Mouse (Mus musculus) ES-Bruce4 (cell line): Measurements from ENCODE around the gene Gm11938. TPM values are rescaled to one million over a fixed set of nuclear protein-coding genes. Genes with fewer than 3 reads are reported as not detected.
"Not testable (repeated sequence)": the region's sequence is repeated elsewhere in the genome, so short reads cannot be mapped to it uniquely, and the experiment has no call there.

Experiments
- H3K27ac ChIP-seq: 2 replicates; pipeline ENCODE4 v1.5.1; 2012; ENCODE audit warnings: low read length, inconsistent platforms; ENCODE audit not compliant: insufficient read depth
- H3K27me3 ChIP-seq: 2 replicates; pipeline ENCODE4 v1.6.1; 2012; ENCODE audit warnings: mild to moderate bottlenecking, low read length, inconsistent platforms; ENCODE audit not compliant: control insufficient read depth, poor library complexity, insufficient read depth, severe bottlenecking
- H3K36me3 ChIP-seq: 2 replicates; pipeline ENCODE4 v1.6.1; 2012; ENCODE audit warnings: inconsistent platforms, mild to moderate bottlenecking, low read length, moderate library complexity; ENCODE audit not compliant: control insufficient read depth, poor library complexity, insufficient read depth, severe bottlenecking
- H3K4me1 ChIP-seq: one replicate; pipeline ENCODE4 v1.8.1; 2011; ENCODE audit warnings: low read length; ENCODE audit not compliant: control insufficient read depth, insufficient read depth
- H3K4me3 ChIP-seq: 2 replicates; pipeline ENCODE4 v1.5.1; 2011; ENCODE audit warnings: low read depth, mild to moderate bottlenecking, low read length
- H3K9ac ChIP-seq: 2 replicates; pipeline ENCODE4 v1.6.1; 2012; ENCODE audit warnings: low read depth, mild to moderate bottlenecking, inconsistent platforms; ENCODE audit not compliant: poor library complexity, severe bottlenecking
- H3K9me3 ChIP-seq: replicated peaks from 2 replicates; pipeline ENCODE4 v1.6.1; 2012; ENCODE audit warnings: mild to moderate bottlenecking, low read length, inconsistent platforms; ENCODE audit not compliant: control insufficient read depth, poor library complexity, insufficient read depth, severe bottlenecking
- CTCF ChIP-seq: IDR thresholded peaks from one replicate; pipeline ENCODE4 v1.8.1; 2011; ENCODE audit warnings: low read depth, low read length
- EP300 ChIP-seq: IDR thresholded peaks from 2 replicates; pipeline ENCODE4 v1.6.1; 2011; ENCODE audit warnings: low read depth, low read length; ENCODE audit not compliant: insufficient read depth
- POLR2A ChIP-seq: IDR thresholded peaks from one replicate; pipeline ENCODE4 v1.8.1; 2011; ENCODE audit warnings: low read length; ENCODE audit not compliant: insufficient read depth
- polyA plus RNA-seq: library from polyadenylated mRNA; stranded (reverse); fragments of >200 nt; gene quantifications from 2 replicates; pipeline ENCODE4 v1.2.4, GENCODE M21; 2011; ENCODE audit warnings: low read depth; ENCODE audit not compliant: missing spikeins, insufficient read depth, insufficient read length

Gm11938 gene
- polyA plus RNA-seq, result not detected in 2 replicates

DNA sequence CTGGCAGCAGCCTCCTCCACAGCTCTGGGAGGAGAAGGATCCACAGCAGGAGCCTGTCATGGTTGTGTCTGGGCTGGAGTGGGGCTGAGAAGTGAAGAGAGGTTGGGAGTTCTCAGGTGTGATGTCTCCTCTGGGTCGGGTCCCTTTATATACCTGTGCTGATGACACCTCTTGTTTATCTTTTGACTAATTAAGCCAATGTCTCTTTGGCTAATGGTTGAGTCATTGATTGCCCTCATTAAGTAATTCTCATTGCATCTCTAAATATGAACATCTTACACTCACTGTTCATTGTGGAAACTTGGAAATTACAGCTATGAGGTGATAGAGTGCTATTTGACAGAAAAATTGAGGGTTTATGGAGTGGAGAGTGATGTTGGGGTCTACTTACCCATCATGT lies at the start of gene Gm11938:
Gm11938 (minus strand) TSS at position 101 of the 400 bp plus-strand sequence.
- not testable (repeated sequence) for H3K9ac ChIP-seq, H3K27ac ChIP-seq, H3K4me1 ChIP-seq, H3K9me3 ChIP-seq, H3K27me3 ChIP-seq, H3K4me3 ChIP-seq, H3K36me3 ChIP-seq

DNA sequence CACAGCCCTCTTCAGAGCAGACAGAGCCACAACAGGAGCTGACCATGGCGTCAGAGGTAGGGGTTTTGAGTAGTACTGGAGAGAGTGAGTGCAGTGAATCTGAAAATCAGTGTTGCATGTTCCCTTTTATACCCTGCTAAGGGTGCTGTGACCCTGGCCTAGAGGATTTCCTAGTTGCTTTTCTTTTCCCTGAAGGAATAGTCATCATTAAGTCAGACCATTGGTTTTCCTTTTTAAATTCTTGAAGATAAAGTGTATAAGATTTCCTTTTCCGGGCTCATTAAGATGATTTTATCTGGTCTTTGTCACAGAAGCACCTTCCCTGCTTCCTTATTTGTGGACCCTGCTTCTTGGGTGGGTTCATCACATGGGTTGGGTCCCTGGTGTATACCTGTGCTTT lies 47.0 kb upstream of the Gm11938 start, which contains the start of gene Gm11555:
Gm11555 (minus strand) TSS at position 101 of the 400 bp plus-strand sequence.
- H3K36me3 ChIP-seq, result no peaks in the 10 kb centered on the region
- no peaks in the 10 kb centered on the region for H3K4me1 ChIP-seq
- no peak within 1 kb of the TSS for H3K27ac ChIP-seq
- no peak within 1 kb of the TSS for H3K9ac ChIP-seq
- TF ChIP-seq POLR2A (no peak), EP300 (no peak), CTCF (no peak)
- no peak within 1 kb of the TSS for H3K4me3 ChIP-seq
- H3K9me3 ChIP-seq, result peaks cover 3% of the 10 kb centered on the region; the same call in 1 of the 2 replicates
- H3K27me3 ChIP-seq, result no peaks in the 10 kb centered on the region

DNA sequence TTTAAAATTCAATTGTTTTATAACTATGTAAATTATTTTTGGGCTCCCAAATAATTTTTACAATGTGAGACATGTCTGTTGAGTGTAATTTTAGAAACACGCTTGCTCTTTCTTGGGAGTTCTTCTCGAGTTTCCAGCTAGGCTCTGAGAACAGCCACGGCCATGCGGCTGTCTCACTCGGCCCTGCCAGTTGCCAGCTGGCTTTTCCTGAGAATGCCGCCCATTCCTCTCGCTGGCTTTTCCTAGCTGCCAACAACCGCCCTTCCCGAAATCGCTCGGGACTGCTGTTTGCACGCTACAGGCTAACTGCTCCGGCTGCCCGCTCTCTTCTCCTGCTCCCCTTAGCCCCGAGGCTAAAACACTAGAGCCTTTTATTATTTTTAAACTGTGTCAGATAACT lies 43.3 kb upstream of the Gm11938 start:
- no peak for TF ChIP-seq POLR2A
- no peak for TF ChIP-seq CTCF
- no peak for TF ChIP-seq EP300
- no peaks in the 10 kb centered on the region for H3K36me3 ChIP-seq
- no peak overlapping the region for H3K9ac ChIP-seq
- H3K27ac ChIP-seq, result no peak overlapping the region
- H3K27me3 ChIP-seq, result no peaks in the 10 kb centered on the region
- H3K4me1 ChIP-seq, result no peaks in the 10 kb centered on the region
- H3K9me3 ChIP-seq, result peaks cover 3% of the 10 kb centered on the region; the same call in 1 of the 2 replicates
- no peak overlapping the region for H3K4me3 ChIP-seq

DNA sequence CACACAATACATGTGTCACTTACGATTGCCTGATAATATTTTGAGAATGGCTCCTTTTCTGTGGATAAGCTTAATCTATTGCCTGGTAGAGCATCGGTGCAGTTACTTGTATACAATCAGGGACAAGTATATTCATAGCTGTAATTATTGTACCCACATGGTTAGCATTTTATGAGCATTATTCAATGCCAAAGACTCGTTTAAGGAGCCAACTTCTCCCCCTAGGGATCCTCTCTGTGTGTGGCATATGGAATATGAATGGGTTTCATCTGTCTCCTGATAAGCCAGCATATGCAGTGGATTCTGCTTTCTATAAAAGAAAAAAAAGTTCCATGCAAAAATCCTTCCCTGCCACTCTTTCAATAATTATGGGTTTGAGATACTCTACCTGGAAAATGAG lies 41.2 kb upstream of the Gm11938 start:
- H3K27ac ChIP-seq, result no peak overlapping the region
- no peak overlapping the region for H3K9ac ChIP-seq
- H3K36me3 ChIP-seq, result no peaks in the 10 kb centered on the region
- no peaks in the 10 kb centered on the region for H3K27me3 ChIP-seq
- H3K4me1 ChIP-seq, result no peaks in the 10 kb centered on the region
- H3K4me3 ChIP-seq, result no peak overlapping the region
- TF ChIP-seq POLR2A, result no peak
- no peak for TF ChIP-seq EP300
- TF ChIP-seq CTCF, result no peak
- H3K9me3 ChIP-seq, result no peaks in the 10 kb centered on the region

DNA sequence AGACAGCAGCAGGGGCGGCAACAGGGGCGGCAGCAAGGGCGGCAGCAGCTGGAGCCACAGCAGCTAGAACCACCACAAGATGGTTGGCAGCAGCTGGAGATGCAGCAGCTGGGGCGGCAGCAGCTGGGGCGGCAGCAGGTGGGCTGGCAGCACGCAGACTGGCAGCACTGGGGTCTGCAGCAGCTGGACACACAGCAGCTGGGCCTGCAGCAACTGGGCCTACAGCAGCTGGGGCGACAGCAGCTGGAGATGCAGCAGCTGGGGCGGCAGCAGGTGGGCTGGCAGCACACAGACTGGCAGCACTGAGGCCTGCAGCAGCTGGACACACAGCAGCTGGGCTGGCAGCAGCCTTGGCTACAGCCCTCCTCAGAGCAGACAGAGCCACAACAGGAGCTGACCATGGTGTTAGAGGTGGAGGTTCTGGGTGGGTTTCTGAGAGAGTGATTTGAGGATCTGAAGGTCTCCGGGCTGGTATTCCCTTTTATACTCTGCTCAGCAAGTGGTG lies 40.6 kb upstream of the Gm11938 start, which contains the start of gene Krtap4-7:
Krtap4-7 (minus strand) TSS at position 455 of the 505 bp plus-strand sequence.
- not testable (repeated sequence) for H3K27ac ChIP-seq, H3K9me3 ChIP-seq, H3K4me3 ChIP-seq, H3K27me3 ChIP-seq, H3K36me3 ChIP-seq, H3K4me1 ChIP-seq, H3K9ac ChIP-seq

DNA sequence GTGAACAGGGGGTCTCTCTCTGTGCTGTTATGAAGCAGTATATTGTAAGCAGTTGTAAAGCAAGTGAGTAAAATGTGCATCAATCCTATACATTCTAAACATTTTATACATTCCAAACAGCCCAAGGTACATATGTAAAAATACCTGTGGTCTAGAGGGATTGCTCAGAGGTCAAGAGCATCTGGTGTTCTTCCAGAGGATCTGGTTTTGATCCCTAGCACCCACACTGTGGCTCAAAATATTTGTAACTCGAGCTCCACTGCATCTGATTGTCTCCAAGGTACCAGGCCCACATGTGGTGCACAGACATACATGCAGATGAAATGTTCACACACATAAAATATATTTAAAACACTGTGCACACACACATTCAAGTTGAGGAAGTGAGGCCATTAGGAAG lies 37.8 kb upstream of the Gm11938 start:
- TF ChIP-seq CTCF (no peak), POLR2A (no peak), EP300 (no peak)
- H3K4me3 ChIP-seq, result no peak overlapping the region
- H3K9me3 ChIP-seq, result no peaks in the 10 kb centered on the region
- no peaks in the 10 kb centered on the region for H3K4me1 ChIP-seq
- H3K27ac ChIP-seq, result no peak overlapping the region
- no peak overlapping the region for H3K9ac ChIP-seq
- H3K36me3 ChIP-seq, result no peaks in the 10 kb centered on the region
- no peaks in the 10 kb centered on the region for H3K27me3 ChIP-seq
